Mouse (Mus musculus) macrophage (primary cell): ENCODE measurements around the gene Gm21762. TPM values are rescaled to one million over a fixed set of nuclear protein-coding genes. Genes with fewer than 3 reads are reported as not detected.

Experiments
- polyA plus RNA-seq: library from polyadenylated mRNA; stranded (reverse); fragments of 250-400 nt; gene quantifications from 3 replicates; pipeline ENCODE4 v1.2.4, GENCODE M21; 2018; ENCODE audit warnings: inconsistent platforms

Gene Gm21762
- polyA plus RNA-seq, 1 experiment from 2014 or later: 0.60 TPM

Other genes starting within 250 kb of the Gm21762 start
- gene Gm36079, start 188.9 kb downstream of the Gm21762 start, polyA plus RNA-seq: 0.40 TPM in 1 of 3 replicates, not detected in the others
- 162 to 309 TPM (median 224 TPM) in 3 replicates for gene Gm21188, start 163.8 kb downstream of the Gm21762 start, polyA plus RNA-seq
- not detected in 3 replicates for gene Gm20767, start 75.7 kb downstream of the Gm21762 start, polyA plus RNA-seq
- not detected in 3 replicates for gene Gm21818, start 43.5 kb downstream of the Gm21762 start, polyA plus RNA-seq
- not detected in 3 replicates for gene Gm21731, start 23.2 kb upstream of the Gm21762 start, polyA plus RNA-seq
- not detected in 3 replicates for gene AF067061, start 47.2 kb upstream of the Gm21762 start, polyA plus RNA-seq
- gene BC147527, start 84.4 kb upstream of the Gm21762 start, polyA plus RNA-seq: 5.4 to 17.8 TPM (median 7.1 TPM) in 3 replicates
- not detected in 3 replicates for gene Tcstv3, start 100.9 kb upstream of the Gm21762 start, polyA plus RNA-seq